Mouse (Mus musculus): ENCODE data around the gene Nsf. TPM values are rescaled to one million over a fixed set of nuclear protein-coding genes. Genes with fewer than 3 reads are reported as not detected.

Gene Nsf
- polyA plus RNA-seq, 1 experiment from 2014 or later = 30.6 TPM

GRCm38 (mm10) chr11:103900803-103901580 is 52.9 kb downstream of the Nsf start:
- Histone ChIP-seq H3K27me3 (ENCODE audit: control insufficient read depth, insufficient read depth, low read length) (no peaks in the 10 kb centered on the region), H3K9me3 (ENCODE audit: control insufficient read depth, low read length) (no peaks in the 10 kb centered on the region), H3K36me3 (ENCODE audit: control insufficient read depth, insufficient read depth, low read length) (no peaks in the 10 kb centered on the region), H3K27ac (replicated peaks) (no peak overlapping the region), H3K4me3 (ENCODE audit: low read depth, low read length) (no peak overlapping the region), H3K9ac (ENCODE audit: low read length) (no peak overlapping the region), H3K4me2 (replicated peaks; ENCODE audit: low read depth) (no peak overlapping the region), H3K4me1 (replicated peaks; ENCODE audit: control insufficient read depth, insufficient read depth) (no peaks in the 10 kb centered on the region)
- 59% methylated on average over 20 of the region's 20 CpGs for WGBS
- no peak for DNase-seq (ENCODE audit: low spot score)
- TF ChIP-seq EP300 (optimal IDR thresholded peaks at IDR 0.05) = no peak
- no peak for TF ChIP-seq CTCF (IDR thresholded peaks at IDR 0.05; ENCODE audit: low read depth)
- ATAC-seq (ENCODE audit: low FRiP score, low TSS enrichment) = peak; percentile 40; the same call in 1 of the 2 replicates

GRCm38 (mm10) chr11:103896966-103897750 is 56.7 kb downstream of the Nsf start:
- no peak for DNase-seq (ENCODE audit: low spot score)
- Histone ChIP-seq H3K9me3 (ENCODE audit: control insufficient read depth, low read length) (no peaks in the 10 kb centered on the region), H3K4me3 (ENCODE audit: low read depth, low read length) (no peak overlapping the region), H3K36me3 (ENCODE audit: control insufficient read depth, insufficient read depth, low read length) (no peaks in the 10 kb centered on the region), H3K4me2 (replicated peaks; ENCODE audit: low read depth) (no peak overlapping the region), H3K27me3 (ENCODE audit: control insufficient read depth, insufficient read depth, low read length) (no peaks in the 10 kb centered on the region), H3K27ac (replicated peaks) (no peak overlapping the region), H3K9ac (ENCODE audit: low read length) (no peak overlapping the region), H3K4me1 (replicated peaks; ENCODE audit: control insufficient read depth, insufficient read depth) (no peaks in the 10 kb centered on the region)
- WGBS = 81% methylated on average over 11 of the region's 11 CpGs
- ATAC-seq (ENCODE audit: low FRiP score, low TSS enrichment) = no peak
- TF ChIP-seq EP300 (optimal IDR thresholded peaks at IDR 0.05) = no peak
- no peak for TF ChIP-seq CTCF (IDR thresholded peaks at IDR 0.05; ENCODE audit: low read depth)

- no peaks in the 10 kb centered on the region for H3K4me1 ChIP-seq (replicated peaks; ENCODE audit: control insufficient read depth, insufficient read depth)
- 84% methylated on average over 4 of the region's 4 CpGs for WGBS
- no peak overlapping the region for H3K27ac ChIP-seq (replicated peaks)
- no peaks in the 10 kb centered on the region for H3K36me3 ChIP-seq (ENCODE audit: control insufficient read depth, insufficient read depth, low read length)
- no peak overlapping the region for H3K4me3 ChIP-seq (ENCODE audit: low read depth, low read length)
- H3K9me3 ChIP-seq (ENCODE audit: control insufficient read depth, low read length) = no peaks in the 10 kb centered on the region
- no peaks in the 10 kb centered on the region for H3K27me3 ChIP-seq (ENCODE audit: control insufficient read depth, insufficient read depth, low read length)
- H3K9ac ChIP-seq (ENCODE audit: low read length) = no peak overlapping the region
- TF ChIP-seq EP300 (optimal IDR thresholded peaks at IDR 0.05) (no peak), CTCF (IDR thresholded peaks at IDR 0.05; ENCODE audit: low read depth) (no peak)
- DNase-seq (ENCODE audit: low spot score) (no peak), ATAC-seq (ENCODE audit: low FRiP score, low TSS enrichment) (no peak)
- no peak overlapping the region for H3K4me2 ChIP-seq (replicated peaks; ENCODE audit: low read depth)
Observed at GRCm38 (mm10) chr11:103896056-103896455, 57.8 kb downstream of the Nsf start.

- no peak overlapping the region for H3K4me2 ChIP-seq (replicated peaks; ENCODE audit: low read depth)
- H3K27ac ChIP-seq (replicated peaks) = no peak overlapping the region
- H3K27me3 ChIP-seq (ENCODE audit: control insufficient read depth, insufficient read depth, low read length) = no peaks in the 10 kb centered on the region
- H3K9ac ChIP-seq (ENCODE audit: low read length) = no peak overlapping the region
- DNase-seq (ENCODE audit: low spot score) (no peak), ATAC-seq (ENCODE audit: low FRiP score, low TSS enrichment) (no peak)
- TF ChIP-seq CTCF (IDR thresholded peaks at IDR 0.05; ENCODE audit: low read depth) (no peak), EP300 (optimal IDR thresholded peaks at IDR 0.05) (no peak)
- H3K4me1 ChIP-seq (replicated peaks; ENCODE audit: control insufficient read depth, insufficient read depth) = no peaks in the 10 kb centered on the region
- no peaks in the 10 kb centered on the region for H3K9me3 ChIP-seq (ENCODE audit: control insufficient read depth, low read length)
- H3K36me3 ChIP-seq (ENCODE audit: control insufficient read depth, insufficient read depth, low read length) = peaks cover 2% of the 10 kb centered on the region; the same call in 1 of the 2 replicates
- WGBS = 57% methylated on average over 10 of the region's 10 CpGs
- no peak overlapping the region for H3K4me3 ChIP-seq (ENCODE audit: low read depth, low read length)
Observed at GRCm38 (mm10) chr11:103892831-103893230, 61.0 kb downstream of the Nsf start.

GRCm38 (mm10) chr11:103891781-103892180 is 62.1 kb downstream of the Nsf start:
- Histone ChIP-seq H3K4me3 (ENCODE audit: low read depth, low read length) (no peak overlapping the region), H3K4me1 (replicated peaks; ENCODE audit: control insufficient read depth, insufficient read depth) (no peaks in the 10 kb centered on the region), H3K9me3 (ENCODE audit: control insufficient read depth, low read length) (no peaks in the 10 kb centered on the region), H3K9ac (ENCODE audit: low read length) (no peak overlapping the region), H3K36me3 (ENCODE audit: control insufficient read depth, insufficient read depth, low read length) (peaks cover 3% of the 10 kb centered on the region; the same call in 1 of the 2 replicates), H3K4me2 (replicated peaks; ENCODE audit: low read depth) (no peak overlapping the region), H3K27ac (replicated peaks) (no peak overlapping the region), H3K27me3 (ENCODE audit: control insufficient read depth, insufficient read depth, low read length) (no peaks in the 10 kb centered on the region)
- DNase-seq (ENCODE audit: low spot score) = no peak
- ATAC-seq (ENCODE audit: low FRiP score, low TSS enrichment) = no peak
- no peak for TF ChIP-seq EP300 (optimal IDR thresholded peaks at IDR 0.05)
- TF ChIP-seq CTCF (IDR thresholded peaks at IDR 0.05; ENCODE audit: low read depth) = no peak
- WGBS = 89% methylated on average over 10 of the region's 10 CpGs
